Mouse (Mus musculus) brain, embryonic 18.5 days (tissue): ENCODE results near the gene Tmc8.

Source experiments
- DNase-seq: peaks from one replicate; pipeline ENCODE4 v3.0.0-alpha.2; 2012; ENCODE audit warnings: low read depth, low spot score

The Tmc8 gene

DNA sequence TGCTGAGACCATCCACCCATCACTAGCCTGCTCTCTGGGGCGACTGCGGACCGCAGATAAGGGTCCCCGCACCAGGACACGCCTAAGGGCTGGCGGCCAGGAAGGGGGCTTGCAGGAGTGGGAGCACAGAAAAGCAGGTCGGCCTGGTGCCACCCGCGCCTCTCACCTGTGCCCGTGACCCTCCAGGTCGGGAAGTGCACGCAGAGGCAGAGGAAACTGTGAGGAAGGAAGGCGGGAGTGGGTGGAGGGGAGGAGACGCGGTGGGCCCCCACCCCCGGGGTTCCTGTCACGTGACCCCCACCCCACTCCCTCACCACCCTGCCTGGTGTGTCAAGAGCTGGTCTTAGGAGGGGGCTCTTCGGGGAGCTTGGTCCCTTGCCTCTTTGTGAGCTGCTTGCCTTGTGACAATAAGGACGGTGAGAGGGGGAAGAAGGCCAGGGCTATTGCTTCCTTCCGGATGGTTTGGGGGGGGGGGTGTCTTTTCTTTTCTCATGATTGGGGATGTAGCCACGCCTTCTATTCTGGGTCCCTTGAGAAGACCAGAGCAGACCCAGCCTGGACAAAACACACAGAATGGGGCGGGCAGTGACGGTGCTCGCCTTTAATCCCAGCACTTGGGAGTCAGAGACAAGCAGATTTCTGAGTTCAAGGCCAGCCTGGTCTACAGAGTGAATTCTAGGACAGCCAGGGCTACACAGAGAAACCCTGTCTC, at the start of gene Tmc8, which contains the start of gene Tmc6:
Tmc8 (plus strand) TSS at position 84 of the 712 bp plus-strand sequence.
Tmc6 (minus strand) TSS at position 206 of the 712 bp plus-strand sequence.
- no peak for DNase-seq

- no peak for DNase-seq
Measured at GRCm38 (mm10) chr11:117736037-117736689, 45.7 kb upstream of the Tmc8 start.

- DNase-seq, result no peak
Measured at GRCm38 (mm10) chr11:117738123-117738522, 43.8 kb upstream of the Tmc8 start.

DNA sequence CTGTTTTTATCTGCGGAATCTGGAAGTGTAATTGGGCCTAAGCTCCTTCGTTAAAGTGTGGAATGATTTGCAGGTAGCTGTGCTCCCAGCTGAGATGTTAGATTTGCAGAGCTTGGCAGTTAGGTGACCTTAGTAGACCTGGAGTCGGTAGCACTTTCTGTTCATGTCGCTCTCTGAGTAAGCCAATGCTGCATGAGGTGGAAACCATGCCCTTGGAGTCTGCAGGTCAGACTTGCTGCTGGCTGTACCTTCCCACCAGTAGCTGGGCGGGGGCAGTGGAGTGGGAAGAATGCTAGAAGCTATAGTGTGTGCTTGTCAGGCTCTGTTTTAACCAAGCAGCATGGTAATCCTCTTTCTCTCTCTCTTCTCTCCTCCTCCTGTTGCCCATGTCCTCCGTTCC, 40.7 kb upstream of the Tmc8 start:
- no peak for DNase-seq

DNA sequence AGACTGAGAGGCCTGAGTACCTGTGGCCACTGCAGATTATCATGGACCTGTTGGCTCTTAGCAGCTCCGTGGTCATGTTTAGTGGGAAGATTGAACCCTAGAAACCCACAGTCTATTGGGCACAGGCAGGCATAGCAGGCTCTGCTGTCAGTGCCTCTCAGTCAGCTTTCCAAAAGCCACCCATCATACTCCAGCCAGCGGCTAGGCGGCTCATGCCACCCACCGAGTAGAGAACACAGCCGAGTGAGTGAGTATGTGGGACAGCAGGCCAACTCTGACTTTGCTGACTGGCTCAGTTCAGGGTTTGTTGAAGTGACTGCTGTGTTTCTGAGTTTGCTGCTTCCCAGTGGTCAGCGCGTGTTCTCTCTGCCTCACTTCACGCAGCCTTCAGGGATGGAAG, 39.6 kb upstream of the Tmc8 start:
- no peak for DNase-seq

- no peak for DNase-seq
Measured at GRCm38 (mm10) chr11:117742715-117743114, 39.2 kb upstream of the Tmc8 start.

GRCm38 (mm10) chr11:117743454-117744030, 38.3 kb upstream of the Tmc8 start:
- no peak for DNase-seq

DNA sequence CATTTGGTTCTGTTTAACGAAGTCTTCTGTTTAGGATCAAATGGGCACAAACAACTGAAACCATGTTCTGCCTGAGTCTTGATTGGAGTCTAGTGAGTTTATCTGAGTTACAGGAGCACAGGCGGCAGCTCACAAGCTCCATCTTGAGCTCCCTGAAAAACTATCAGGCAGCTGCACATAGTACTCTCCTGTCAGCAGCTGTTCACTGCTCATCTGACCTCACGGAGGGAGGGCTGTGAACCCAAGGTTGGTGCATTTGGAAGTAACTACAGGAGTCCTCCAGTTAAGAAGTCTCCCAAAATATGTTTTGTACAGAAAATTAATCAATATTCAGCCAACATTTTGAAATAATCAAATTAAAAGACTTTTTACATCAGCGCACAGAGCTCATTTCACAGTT, 33.2 kb upstream of the Tmc8 start:
- no peak for DNase-seq

DNA sequence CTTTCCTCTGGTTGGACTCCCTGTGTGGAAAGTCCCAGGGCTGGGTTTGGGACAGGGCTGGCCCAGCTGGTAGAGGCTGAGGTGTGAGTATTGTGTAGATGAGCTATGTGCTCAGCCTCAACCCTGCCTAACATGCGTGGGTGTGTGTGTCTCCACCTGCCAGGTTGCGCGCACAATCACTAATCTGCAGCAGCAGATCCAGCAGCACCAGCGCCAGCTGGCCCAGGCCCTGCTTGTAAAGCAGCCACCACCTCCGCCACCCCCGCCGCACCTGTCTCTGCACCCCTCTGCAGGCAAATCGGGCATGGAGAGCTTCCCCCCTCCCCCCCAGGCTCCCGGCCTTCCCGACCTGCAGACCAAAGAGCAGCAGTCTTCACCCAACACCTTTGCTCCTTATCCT, 32.5 kb upstream of the Tmc8 start:
- DNase-seq, result no peak

DNA sequence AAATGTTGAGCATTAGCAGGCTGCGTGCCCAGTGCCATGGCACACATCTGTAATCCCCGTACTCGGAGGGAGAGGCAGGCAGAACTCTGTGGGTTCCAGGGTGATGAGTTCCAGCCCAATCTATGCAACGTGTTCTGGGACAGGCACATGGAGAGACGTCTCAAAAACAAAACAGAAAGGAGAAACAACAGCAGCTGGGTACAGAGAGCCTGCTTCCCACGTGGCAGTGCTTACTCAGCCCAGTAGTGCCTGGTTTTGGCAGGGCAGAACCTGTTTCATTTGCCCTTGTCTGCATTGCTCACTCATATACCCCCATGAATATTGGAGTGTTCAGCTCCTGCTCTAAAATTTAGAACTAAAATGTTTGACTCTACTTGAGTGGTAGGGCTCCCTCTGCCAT, 30.3 kb upstream of the Tmc8 start:
- no peak for DNase-seq

GRCm38 (mm10) chr11:117755891-117756290, 26.0 kb upstream of the Tmc8 start:
- DNase-seq, result no peak

DNA sequence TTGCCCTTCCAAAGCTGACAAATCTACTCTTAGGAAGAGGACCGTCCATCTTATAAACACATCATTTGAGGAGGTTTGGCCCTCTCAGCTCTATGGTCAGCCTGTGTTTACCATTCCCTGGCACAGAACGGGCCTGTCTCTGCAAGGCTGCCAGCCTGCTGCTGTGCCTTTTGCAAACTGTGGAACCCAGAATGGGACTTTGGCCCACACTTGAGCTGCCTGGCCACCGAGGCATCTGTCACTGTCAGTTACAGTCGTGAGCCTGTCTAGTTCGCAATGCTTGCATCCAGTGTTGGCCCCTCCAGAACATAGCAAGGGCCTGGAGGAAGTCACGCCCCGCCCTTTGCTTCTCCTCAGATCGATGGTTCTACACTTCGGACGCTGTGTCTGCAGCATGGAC, 22.6 kb upstream of the Tmc8 start:
- DNase-seq, result no peak

GRCm38 (mm10) chr11:117760374-117761119, 21.3 kb upstream of the Tmc8 start:
- DNase-seq, result no peak

DNA sequence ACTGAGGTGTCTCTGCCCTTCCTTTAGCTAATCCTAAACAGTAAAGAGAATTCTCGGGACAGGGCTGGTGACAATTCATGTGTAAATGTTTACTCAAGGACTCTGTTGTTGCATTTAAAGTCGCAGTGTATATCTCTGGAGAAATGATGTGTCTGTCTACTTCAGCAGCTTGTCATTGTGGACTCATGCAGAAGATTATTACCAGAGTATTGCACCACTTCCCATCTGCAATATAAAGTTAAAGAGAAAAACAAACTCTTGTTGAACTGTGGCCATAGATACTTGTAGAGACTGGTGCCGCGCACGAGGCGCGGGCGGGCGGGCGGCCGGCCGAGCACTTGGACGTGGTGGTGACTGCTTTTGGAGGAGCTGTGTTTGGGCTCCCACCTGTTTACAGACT, 20.1 kb upstream of the Tmc8 start:
- no peak for DNase-seq

GRCm38 (mm10) chr11:117762246-117762645, 19.6 kb upstream of the Tmc8 start:
- DNase-seq, result no peak

DNA sequence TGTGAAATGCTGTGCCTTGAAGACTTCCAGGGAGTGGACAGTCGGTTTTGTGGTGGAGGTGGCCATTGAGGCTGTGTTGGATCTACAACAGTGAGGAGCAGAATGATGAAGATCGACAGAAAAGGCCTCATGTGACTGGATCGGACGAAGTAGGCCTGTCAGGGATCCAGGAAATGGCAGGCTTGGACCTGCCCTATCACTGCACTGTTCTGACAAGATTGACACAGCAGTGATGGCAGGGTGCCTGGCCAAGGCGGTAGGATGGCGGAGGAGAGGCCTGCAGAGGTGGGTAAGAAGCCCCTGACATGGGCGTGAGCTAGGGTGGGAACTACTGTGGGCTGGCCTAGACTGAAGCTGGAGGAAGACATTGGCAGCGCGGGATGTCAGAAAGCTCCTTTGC, 17.6 kb upstream of the Tmc8 start:
- no peak for DNase-seq

- no peak for DNase-seq
Measured at GRCm38 (mm10) chr11:117765361-117765760, 16.5 kb upstream of the Tmc8 start.

DNA sequence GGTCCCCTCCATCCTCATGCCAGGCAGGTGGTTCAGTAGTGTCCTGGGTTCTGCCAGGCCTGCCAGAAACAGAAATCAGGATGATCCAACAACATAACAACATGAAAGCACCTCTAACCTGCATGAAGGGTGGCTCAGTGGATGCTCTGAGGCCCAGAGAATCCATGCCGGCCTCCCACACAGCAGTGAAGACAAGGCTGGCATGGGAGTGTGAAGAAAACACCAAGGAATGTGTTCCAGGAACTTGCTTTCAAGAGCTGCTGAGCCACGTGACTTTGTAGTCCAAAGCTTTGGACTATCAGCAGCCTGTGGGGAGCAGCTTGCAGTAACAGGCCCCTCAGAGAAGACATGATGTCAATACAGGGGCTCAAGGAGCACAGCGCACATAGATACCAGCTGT, 15.6 kb upstream of the Tmc8 start:
- no peak for DNase-seq

GRCm38 (mm10) chr11:117768725-117769682, 12.9 kb upstream of the Tmc8 start:
- DNase-seq, result no peak

DNA sequence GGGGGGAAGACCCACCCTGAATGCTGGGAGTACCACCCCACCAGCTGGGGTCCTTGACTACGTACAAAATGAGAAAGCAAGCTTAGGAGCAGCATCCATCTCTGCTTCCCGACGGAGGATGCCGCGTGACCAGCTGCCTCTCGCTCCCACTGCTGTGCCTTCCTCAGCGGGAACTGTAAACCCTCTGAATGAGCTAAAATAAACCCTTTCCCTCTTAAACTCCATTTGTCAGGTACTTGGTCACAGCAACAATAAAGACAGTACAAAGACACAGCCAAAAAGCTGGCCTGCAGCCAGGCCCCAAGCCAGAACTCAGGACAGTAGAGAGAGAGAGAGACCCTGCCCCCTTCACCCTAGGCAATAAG, 12.2 kb upstream of the Tmc8 start:
- no peak for DNase-seq

DNA sequence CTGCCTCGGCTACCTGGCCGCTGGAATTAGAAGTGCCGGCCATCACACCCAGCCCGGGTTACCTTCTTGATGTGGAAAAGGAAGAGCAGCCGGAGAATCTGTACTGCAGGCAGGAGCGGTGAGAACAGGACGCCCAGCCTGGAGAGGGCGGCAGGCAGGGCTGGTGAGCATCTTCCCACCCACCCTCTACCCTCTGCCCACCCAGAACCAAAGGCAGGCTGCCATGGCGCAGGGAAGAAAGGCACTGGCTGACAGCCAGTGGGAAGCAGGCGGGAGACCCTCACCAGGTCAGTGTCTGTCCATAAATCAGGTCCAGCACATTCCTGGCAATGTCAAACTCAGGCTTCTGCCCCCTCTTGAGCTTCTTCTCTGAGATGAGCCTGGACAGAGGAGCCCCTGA, 11.5 kb upstream of the Tmc8 start:
- DNase-seq, result no peak
